Mouse (Mus musculus): ENCODE measurements around the gene Acox2.

The Acox2 gene

DNA sequence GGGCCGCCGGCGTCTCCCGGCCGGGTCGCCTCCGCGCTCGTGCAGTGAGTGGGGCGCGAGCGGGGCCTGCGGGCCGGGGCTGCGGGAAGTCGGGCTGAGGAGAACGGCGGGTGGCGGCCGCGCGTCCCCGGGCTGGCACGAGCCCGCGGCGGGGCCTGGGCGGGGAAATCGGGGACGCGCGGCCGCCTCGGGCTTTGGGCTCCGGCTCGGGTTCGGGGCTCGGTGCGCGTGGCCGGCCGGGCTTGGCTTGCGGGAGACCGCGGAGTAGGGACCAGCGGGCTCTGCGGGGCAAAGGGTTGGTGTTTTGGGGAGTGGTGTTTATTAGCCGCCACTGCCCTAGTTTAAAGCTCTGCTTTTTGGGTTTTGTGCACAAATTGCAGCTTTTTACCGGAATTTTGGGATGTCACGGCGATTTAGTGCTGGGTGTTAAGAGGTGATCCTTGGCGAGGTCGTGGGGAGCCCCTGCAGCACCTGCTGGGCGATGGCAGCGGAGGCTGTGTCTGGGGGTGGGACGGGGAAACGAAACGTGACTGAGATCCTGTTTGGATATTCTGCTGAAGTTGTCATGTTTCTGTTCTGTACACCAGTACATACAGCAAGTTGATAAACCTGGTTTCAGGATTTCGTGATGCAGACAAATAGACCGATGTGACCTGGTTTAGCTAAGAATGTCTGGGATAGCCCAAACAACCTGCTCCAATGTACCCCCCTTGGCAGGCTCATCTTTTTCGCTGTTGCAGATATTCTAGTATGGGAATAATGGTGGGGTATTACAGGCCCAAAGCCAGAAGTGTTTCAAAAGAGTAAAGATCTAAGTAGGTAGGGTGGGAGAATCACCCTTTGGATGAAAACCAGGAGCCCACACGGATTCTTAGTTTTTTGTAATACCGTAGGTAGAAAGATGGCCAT, 44.6 kb downstream of the Acox2 start:
- in situ Hi-C loops (cut with MboI, MseI) = no loop called here

DNA sequence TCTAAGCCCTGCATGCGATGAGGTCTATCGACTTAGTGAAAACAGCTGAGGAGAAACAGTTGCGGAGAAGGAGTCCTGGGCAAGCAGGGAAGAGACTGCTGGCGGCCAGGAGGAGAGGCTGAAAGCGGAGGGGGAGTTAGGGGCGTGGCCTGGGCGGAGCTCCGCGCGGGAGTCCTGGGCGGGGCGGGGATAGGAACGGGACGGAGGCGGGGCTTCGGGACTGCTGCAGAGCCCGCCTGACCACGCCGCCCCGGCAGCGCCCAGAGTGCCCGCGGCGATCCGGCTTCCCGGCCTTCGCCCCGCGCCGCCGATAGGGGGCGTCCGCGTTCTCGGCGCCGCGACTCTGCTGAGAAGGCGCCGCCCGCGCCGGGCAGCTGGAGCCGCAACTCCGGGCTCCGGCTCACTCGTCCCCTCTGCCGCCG, 45.3 kb downstream of the Acox2 start, which contains the start of gene Kctd6:
TSS of gene Kctd6 (plus strand) at position 338 of the 422 bp plus-strand sequence.
- in situ Hi-C loops (cut with MboI, MseI) = no loop called here

GRCm38 (mm10) chr14:8212996-8213395, 46.2 kb downstream of the Acox2 start:
- in situ Hi-C loops (cut with MboI, MseI) = no loop called here

DNA sequence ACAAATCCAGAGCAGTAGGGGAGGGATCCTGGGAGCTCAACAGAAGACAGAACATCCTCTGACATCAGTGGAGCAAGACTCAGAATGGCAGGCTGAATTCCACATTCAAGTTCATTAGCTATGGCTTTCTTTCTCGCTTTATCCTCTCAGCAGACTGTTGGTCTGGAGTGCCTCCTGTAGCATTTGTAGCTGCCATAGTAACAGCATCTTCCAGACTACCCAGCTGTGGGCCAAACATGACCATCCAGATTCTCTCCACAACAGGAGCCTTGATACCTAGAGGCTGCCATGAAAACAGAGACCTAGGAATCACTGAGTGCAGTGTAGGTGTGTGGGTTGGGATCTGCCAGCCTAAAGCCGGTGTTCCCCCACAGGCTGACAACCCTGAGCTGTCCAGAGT, 49.3 kb downstream of the Acox2 start:
- in situ Hi-C loops (cut with MboI, MseI) = no loop called here

DNA sequence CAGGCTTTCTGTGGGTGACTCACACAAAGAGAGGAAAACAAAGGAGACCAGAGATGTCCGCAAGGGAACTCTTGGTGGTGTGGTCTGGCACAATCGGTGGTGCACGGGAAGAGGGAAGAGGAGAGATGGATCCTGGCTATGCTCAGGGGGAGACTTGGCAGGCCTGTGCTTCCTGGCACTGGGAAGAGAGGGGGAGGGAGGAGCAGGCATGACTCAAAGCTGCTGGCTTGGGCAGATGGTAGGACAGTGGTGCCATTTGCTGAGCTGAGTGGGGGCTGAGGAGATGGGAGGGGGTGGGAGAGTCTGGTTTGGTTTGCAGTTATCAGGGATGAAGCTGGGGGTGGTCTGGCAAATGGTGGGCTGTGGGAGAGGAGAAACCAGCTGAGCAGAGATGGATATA, 50.3 kb downstream of the Acox2 start:
- in situ Hi-C loops (cut with MboI, MseI) = no loop called here

GRCm38 (mm10) chr14:8207543-8207942, 51.6 kb downstream of the Acox2 start:
- in situ Hi-C loops (cut with MboI, MseI) = no loop called here

DNA sequence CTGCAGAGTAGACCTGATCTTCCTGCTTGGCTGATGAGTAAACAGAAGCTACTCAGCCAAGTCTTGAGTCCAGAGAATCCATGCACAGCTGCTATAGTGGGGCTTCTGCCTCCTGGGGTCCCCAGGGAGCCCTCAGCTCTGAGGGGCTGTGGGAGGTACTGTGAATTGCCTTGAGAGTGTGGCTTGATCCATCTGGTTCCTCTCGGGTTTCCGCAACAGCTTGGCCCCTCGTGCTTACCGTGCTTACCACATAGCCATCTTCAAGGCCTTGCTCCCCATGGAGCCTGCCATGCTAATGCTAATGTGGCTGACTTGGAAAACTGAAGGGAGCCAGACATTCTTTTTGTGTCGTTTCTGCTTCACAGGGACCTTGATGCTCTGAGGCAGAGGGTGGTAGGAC, 52.0 kb downstream of the Acox2 start:
- in situ Hi-C loops (cut with MboI, MseI) = no loop called here

DNA sequence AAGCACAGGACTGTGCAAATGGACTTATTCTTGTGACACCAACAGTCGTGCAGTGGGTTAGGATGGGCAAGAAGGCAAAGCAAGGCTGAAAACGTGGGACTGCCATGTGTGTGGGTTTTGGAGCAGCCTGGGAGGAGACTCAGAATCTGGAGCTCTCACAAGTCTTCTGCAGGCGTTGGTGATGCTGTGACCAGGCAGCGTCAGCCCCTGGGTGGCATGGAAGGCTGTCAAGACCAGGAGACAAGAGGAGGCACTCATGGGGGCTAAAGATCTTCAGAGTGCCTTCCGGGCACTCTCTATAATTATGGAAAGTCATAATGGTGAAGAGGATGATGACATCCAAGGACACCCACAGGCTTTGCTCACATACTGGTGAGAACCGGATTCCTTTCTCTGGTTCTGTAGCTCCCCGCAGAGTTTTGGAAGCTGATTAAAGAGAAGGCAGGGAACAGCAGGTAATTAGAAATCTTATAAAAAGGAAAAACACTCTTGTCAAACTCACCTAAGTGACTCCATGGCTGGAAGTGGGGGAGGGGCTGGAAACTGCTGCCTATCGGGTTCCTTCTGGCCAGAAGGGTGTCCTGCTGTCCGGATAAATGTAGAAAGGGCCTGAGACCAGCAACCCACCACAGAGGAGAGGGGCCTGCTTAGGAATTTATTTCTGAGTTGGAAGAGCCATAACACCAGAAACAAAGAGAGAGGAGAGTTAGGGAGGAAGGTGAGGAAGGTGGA, 52.8 kb downstream of the Acox2 start:
- in situ Hi-C loops (cut with MboI, MseI) = no loop called here

DNA sequence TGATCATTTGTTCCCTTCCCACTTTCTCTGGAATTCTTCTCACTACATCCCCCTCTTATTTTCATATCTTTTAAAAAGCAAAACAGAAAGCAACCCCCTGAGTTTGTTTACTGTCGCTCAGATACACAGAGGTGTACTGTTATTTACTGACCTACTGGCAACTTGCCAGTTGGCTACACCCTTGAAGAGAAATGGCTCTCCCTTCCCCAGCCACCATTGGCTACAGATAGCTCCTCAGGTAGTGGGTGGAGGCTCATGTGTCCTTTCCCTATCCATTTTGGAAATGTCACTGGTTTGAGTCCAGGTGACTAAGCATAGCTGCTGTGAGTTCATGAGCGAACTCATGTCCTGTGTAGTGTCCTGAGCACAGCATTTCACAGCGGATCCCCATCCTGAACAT, 57.4 kb downstream of the Acox2 start:
- in situ Hi-C loops (cut with MboI, MseI) = no loop called here

DNA sequence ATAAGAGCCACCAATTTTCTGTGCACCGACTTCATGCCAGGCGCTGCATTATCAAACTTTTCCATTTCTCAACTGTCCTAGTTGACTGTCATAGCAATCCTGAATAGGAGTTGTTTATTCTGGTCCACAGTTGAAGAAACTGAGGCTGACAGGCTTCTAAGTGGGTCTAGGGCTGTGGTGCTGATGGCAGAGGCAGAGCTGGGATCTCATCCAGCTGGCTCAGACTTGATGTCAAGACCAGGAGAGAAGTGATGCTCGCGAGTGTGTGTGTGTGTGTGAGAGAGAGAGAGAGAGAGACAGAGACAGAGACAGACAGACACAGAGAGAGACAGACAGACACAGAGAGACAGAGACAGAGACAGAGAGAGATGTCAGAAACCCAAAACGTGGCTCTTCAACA, 58.4 kb downstream of the Acox2 start:
- in situ Hi-C loops (cut with MboI, MseI) = no loop called here

- in situ Hi-C loops (cut with MboI, MseI) = no loop called here
These were observed 66.4 kb downstream of the Acox2 start for GRCm38 (mm10) chr14:8192727-8193126.

GRCm38 (mm10) chr14:8191331-8191965, 67.7 kb downstream of the Acox2 start:
- in situ Hi-C loops (cut with MboI, MseI) = no loop called here

- in situ Hi-C loops (cut with MboI, MseI) = no loop called here
These were observed 68.6 kb downstream of the Acox2 start for GRCm38 (mm10) chr14:8190556-8190955.

GRCm38 (mm10) chr14:8186278-8187045, 72.7 kb downstream of the Acox2 start:
- in situ Hi-C loops (cut with MboI, MseI) = no loop called here

DNA sequence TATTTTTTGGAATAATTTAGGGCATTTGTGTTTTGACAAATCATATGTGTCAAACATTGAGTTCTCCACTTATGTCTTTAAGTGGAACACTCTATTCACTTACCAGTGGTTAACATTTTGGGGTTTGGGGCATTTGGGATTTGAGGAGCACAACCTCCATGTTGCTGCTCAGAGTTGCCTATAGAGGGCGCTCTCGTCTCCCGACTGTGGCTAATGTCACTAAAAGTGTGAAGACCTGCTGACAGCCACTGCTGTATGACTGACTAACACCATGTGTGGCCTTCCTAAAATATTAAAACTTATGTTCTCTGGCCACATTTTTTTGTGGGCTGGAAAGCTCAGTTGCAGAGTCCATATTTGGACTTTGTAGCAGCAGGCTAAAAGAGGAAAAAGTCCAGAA, 75.8 kb downstream of the Acox2 start:
- in situ Hi-C loops (cut with MboI, MseI) = no loop called here

GRCm38 (mm10) chr14:8180371-8181035, 78.7 kb downstream of the Acox2 start:
- in situ Hi-C loops (cut with MboI, MseI) = no loop called here

DNA sequence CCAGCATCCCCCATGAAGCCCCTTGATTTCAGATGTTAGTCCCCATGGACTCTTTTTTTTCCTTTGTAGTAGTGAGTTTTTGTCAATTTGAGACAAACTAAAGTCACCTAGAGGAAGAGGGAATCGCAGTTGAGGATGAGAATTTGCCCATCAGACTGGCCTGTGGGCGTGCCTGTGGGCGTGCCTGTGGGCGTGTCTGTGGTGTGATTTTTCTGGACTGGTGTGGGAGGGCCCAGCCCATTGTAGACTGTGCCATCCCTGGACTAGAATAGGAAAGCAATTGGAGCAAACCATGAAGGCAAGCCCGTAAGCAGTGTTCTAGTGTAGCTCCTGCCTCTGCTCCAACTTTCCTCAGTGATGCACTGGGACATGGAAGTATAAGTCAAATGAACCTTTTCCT, 82.9 kb downstream of the Acox2 start:
- in situ Hi-C loops (cut with MboI, MseI) = no loop called here

Measured in regulatory T cell (primary cell).